Comparison of ENCODE assay signal across 24 mouse cellular contexts in genomic region chrX:11716773-11717172, GRCm38 (mm10).
"Had no signal": no experiment of that assay in that cellular context is flagged by ENCODE, and none has a peak within 500 bp of the region (broad histone marks: within the 10 kb centered on the region; RNA-seq: fewer than 3 reads in every experiment).

No protein-coding gene starts in this region.

- ATAC-seq: intestine, embryonic 15.5 days; intestine, postnatal 0 days had no signal

- H3K27ac ChIP-seq: gastrocnemius, adult 2 months; heart, adult 2 months; heart, embryonic 13.5 days; heart, embryonic 15.5 days; hindbrain, embryonic 13.5 days; hindbrain, embryonic 15.5 days; intestine, embryonic 15.5 days; layer of hippocampus, adult 2 months; left cerebral cortex, adult 2 months; limb, embryonic 10.5 days; limb, embryonic 12.5 days; liver, embryonic 13.5 days had no signal

- H3K4me1 ChIP-seq: heart, embryonic 15.5 days; hindbrain, embryonic 13.5 days; hindbrain, embryonic 15.5 days; intestine, embryonic 15.5 days; limb, embryonic 10.5 days; limb, embryonic 12.5 days; liver, embryonic 13.5 days had no signal

- H3K4me3 ChIP-seq: gastrocnemius, adult 2 months; heart, adult 2 months; heart, embryonic 13.5 days; heart, embryonic 15.5 days; hindbrain, embryonic 13.5 days; hindbrain, embryonic 15.5 days; intestine, embryonic 15.5 days; layer of hippocampus, adult 2 months; left cerebral cortex, adult 2 months; limb, embryonic 10.5 days; limb, embryonic 12.5 days; liver, embryonic 13.5 days had no signal

- DNase-seq: gastrocnemius, adult 2 months; gastrocnemius, postnatal 10 days; gastrocnemius, postnatal 25 days; heart, adult 11 months; heart, adult 2 months; heart, postnatal 14 days; heart, postnatal 36 days; kidney, adult 18-20 months; kidney, adult 8-10 months; kidney, postnatal 10 days; kidney, postnatal 25 days; kidney, postnatal 4 days; liver; liver, embryonic 13.5 days had no signal

- H3K27me3 ChIP-seq: hindbrain, embryonic 15.5 days; intestine, embryonic 15.5 days; liver, embryonic 13.5 days had no signal
